ENCODE assay signal across 11 mouse cellular contexts in the genomic region with DNA sequence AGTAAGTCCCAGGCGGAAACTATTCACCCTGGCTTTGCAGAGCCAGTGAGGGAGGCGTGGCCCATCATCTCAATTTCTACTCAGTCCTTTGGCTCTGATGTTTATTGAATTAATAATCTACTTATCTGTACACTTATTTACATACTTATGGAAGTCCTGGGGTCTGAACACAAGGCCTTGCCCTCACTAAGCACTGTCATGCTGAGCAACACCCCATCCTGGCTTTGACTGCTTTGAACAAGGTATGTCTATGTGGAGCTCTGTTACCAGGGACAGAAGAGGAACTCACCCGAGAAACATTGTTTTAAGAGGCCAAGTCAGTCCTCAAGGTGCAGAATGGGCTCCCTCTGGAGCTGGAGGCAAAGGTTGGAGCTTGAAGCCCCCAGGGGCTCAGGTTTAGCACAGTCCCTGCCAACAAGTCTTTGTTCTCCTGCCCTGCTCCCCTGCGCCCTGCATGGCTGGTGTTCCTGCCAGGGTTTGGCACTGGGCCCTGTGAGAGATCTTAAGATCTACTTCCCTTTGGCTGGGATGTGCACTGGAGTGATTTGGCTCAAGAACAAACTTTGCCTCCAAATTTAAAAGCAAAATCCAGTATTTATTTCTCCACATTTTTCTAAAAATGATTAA. TPM values are rescaled to one million over a fixed set of nuclear protein-coding genes. Genes with fewer than 3 reads are reported as not detected.
DNase-seq lines count a peak whose midpoint lies in the region; ATAC-seq lines count a peak whose summit lies in the region.
"Had no signal": no experiment of that assay in that cellular context is flagged by ENCODE, and none has a peak within 500 bp of the region (broad histone marks: within the 10 kb centered on the region; RNA-seq: fewer than 3 reads in every experiment).

No protein-coding gene starts in this region.

- H3K27ac ChIP-seq in forebrain, embryonic 14.5 days (ENCODE audit: low read depth, low read length) = no peak overlapping the region
- no peak overlapping the region for H3K27ac ChIP-seq in forebrain, embryonic 12.5 days
- H3K27ac ChIP-seq: hindbrain, embryonic 15.5 days; midbrain, embryonic 12.5 days had no signal

- WGBS in forebrain, embryonic 14.5 days = 29% methylated on average over 4 of the region's 4 CpGs
- WGBS in forebrain, embryonic 12.5 days = 48% methylated on average over 4 of the region's 4 CpGs

- peak; percentile 54 for DNase-seq in forebrain, embryonic 14.5 days (ENCODE audit: low spot score)
- peak; percentile 69 for DNase-seq in ovary, adult 18-20 months (ENCODE audit: low spot score)
- no peak for DNase-seq in ovary, postnatal 10 days (ENCODE audit: low spot score)
- peak; percentile 92 to 93 for DNase-seq in kidney, postnatal 36 days
- DNase-seq in testis, postnatal 10 days (ENCODE audit: low spot score) = peak; percentile 71
- DNase-seq in layer of hippocampus, adult 9-10 months (ENCODE audit: low spot score) = no peak
- DNase-seq in embryo, embryonic 9.5 days (ENCODE audit: extremely low spot score) = no peak

- peaks cover 4% of the 10 kb centered on the region for H3K4me1 ChIP-seq in forebrain, embryonic 14.5 days (ENCODE audit: control insufficient read depth, insufficient read depth, low read length)
- no peaks in the 10 kb centered on the region for H3K4me1 ChIP-seq in forebrain, embryonic 12.5 days

- no peaks in the 10 kb centered on the region for H3K36me3 ChIP-seq in forebrain, embryonic 14.5 days (ENCODE audit: control insufficient read depth, insufficient read depth, low read length)
- no peaks in the 10 kb centered on the region for H3K36me3 ChIP-seq in forebrain, embryonic 12.5 days (replicated peaks)
- H3K36me3 ChIP-seq: hindbrain, embryonic 15.5 days; midbrain, embryonic 12.5 days had no signal

- H3K9me3 ChIP-seq in forebrain, embryonic 14.5 days (replicated peaks; ENCODE audit: control insufficient read depth, low read length) = no peaks in the 10 kb centered on the region
- no peaks in the 10 kb centered on the region for H3K9me3 ChIP-seq in forebrain, embryonic 12.5 days
- H3K9me3 ChIP-seq: hindbrain, embryonic 15.5 days; midbrain, embryonic 12.5 days had no signal

- no peaks in the 10 kb centered on the region; the same call in 1 of the 2 replicates for H3K27me3 ChIP-seq in forebrain, embryonic 14.5 days (replicated peaks; ENCODE audit: control insufficient read depth, insufficient read depth, low read length)
- peaks cover 68% of the 10 kb centered on the region for H3K27me3 ChIP-seq in forebrain, embryonic 12.5 days
- H3K27me3 ChIP-seq: hindbrain, embryonic 15.5 days had no signal

- no peak overlapping the region for H3K4me3 ChIP-seq in forebrain, embryonic 14.5 days (ENCODE audit: low read depth, low read length)
- H3K4me3 ChIP-seq in forebrain, embryonic 12.5 days (replicated peaks) = no peak overlapping the region
- H3K4me3 ChIP-seq: hindbrain, embryonic 15.5 days; midbrain, embryonic 12.5 days had no signal

- ATAC-seq in forebrain, embryonic 14.5 days = peak; percentile 63; the same call in 1 of the 2 replicates
- no peak for ATAC-seq in forebrain, embryonic 12.5 days (ENCODE audit: low FRiP score)

- H3K4me2 ChIP-seq in forebrain, embryonic 14.5 days (ENCODE audit: low read length) = no peak overlapping the region
- H3K4me2 ChIP-seq in forebrain, embryonic 12.5 days = no peak overlapping the region
- H3K4me2 ChIP-seq: hindbrain, embryonic 15.5 days; midbrain, embryonic 12.5 days had no signal

- no peak overlapping the region for H3K9ac ChIP-seq in forebrain, embryonic 14.5 days (ENCODE audit: low read length)
- no peak overlapping the region for H3K9ac ChIP-seq in forebrain, embryonic 12.5 days
- H3K9ac ChIP-seq: hindbrain, embryonic 15.5 days; midbrain, embryonic 12.5 days had no signal

RNA-seq across cellular contexts. Expression of a gene that starts 13.0 kb away (rescaled TPM):
- 0.90 and 1.3 TPM in 2 replicates for polyA plus RNA-seq in forebrain, embryonic 14.5 days (2014; fragmentation: Nextera tagmentation; extraction: Ambion mirVana)
- polyA plus RNA-seq in forebrain, embryonic 12.5 days (2016; fragmentation: Nextera tagmentation; extraction: Ambion mirVana) = 0.74 and 0.91 TPM in 2 replicates
- polyA plus RNA-seq: C2C12 had no signal

RNA-seq across cellular contexts. Expression of a gene that starts 23.8 kb away (rescaled TPM):
- polyA plus RNA-seq in forebrain, embryonic 14.5 days (2014; fragmentation: Nextera tagmentation; extraction: Ambion mirVana) = 120 and 132 TPM in 2 replicates
- 89.0 and 98.1 TPM in 2 replicates for polyA plus RNA-seq in forebrain, embryonic 12.5 days (2016; fragmentation: Nextera tagmentation; extraction: Ambion mirVana)

RNA-seq across cellular contexts. Expression of a gene that starts 58.9 kb away (rescaled TPM):
- polyA plus RNA-seq in forebrain, embryonic 14.5 days (2014; fragmentation: Nextera tagmentation; extraction: Ambion mirVana) = not detected in 2 replicates
- 0.11 TPM in 1 of 2 replicates, not detected in the other for polyA plus RNA-seq in forebrain, embryonic 12.5 days (2016; fragmentation: Nextera tagmentation; extraction: Ambion mirVana)

Comparison
In these comparisons a context has a peak if more than half of its experiments do, and no peak if none do; other contexts are left out.
1. DNase-seq: peak in forebrain, embryonic 14.5 days (single experiment), ovary, adult 18-20 months (single experiment), kidney, postnatal 36 days (2 of 2) and testis, postnatal 10 days (single experiment); none in ovary, postnatal 10 days (single experiment), layer of hippocampus, adult 9-10 months (single experiment) and embryo, embryonic 9.5 days (single experiment).